Mouse (Mus musculus): ENCODE results near the gene Cdk6.

DNA sequence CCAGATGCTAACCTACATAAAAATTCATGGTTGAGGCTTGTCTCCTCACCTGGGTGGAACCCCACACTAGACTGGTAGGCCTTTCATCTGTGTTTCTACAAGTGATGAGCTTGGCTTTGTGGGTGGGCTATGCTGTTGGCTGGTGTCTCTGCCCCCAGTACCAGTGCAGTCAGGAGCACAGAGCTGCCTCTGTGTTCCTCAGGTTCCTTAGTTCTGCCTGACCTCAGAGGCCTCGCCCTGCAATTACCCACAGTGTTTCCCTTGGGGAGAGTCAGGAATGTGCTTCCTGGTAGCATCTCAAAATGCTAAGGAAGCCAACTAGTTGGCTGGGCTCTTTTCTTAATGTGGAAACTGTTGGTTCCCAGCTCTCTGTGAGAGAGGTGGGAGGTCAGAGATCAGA, 35.1 kb upstream of the Cdk6 start:
- TF ChIP-seq CTCF (IDR thresholded peaks at IDR 0.05; ENCODE audit: borderline replicate concordance, extremely low read depth, insufficient read depth, insufficient read length) = no peak
- no peak for TF ChIP-seq POLR2A (IDR thresholded peaks at IDR 0.05; ENCODE audit: borderline replicate concordance, extremely low read depth, insufficient read depth, insufficient read length, poor library complexity, severe bottlenecking)
